Mouse (Mus musculus) megakaryocyte, embryonic 14.5 days (primary cell): Measurements from ENCODE around the gene Asb1.

Source experiments
- FLI1 ChIP-seq: IDR thresholded peaks from 2 replicates; pipeline ENCODE4 v1.6.1; 2012; ENCODE audit warnings: low read length, inconsistent platforms, mixed read lengths
- GATA1 ChIP-seq: IDR thresholded peaks from 3 replicates; pipeline ENCODE4 v1.6.1; 2012; ENCODE audit warnings: mixed read lengths, low read length, inconsistent platforms, borderline replicate concordance

DNA sequence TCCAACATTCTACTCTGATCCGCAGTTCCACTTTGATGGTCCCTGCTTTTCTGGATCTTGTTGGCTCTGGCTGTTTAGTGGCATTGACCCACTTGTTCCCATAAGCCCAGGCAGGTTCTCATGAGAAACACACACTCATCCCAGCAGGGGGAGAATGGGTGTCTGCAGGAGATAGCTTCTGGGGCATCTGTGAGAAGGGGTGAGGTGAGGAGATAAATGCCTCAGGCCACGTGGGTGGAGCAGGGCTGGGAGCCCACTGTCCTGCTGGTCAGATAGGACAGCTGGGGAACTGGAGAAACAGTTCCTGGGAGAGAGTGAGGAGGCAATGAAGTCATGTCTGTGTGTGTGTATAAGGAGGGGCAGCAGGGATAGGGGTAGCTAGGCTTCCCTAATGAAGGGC is 6.9 kb upstream of the Asb1 start:
- TF ChIP-seq FLI1 (no peak), GATA1 (no peak)
